Mouse (Mus musculus): ENCODE measurements at regions not wholly inside any gene's neighbourhood (a gene's known extent, or its start where the extent isn't known, plus 50 kb on each side); places are given as distances from the start of the nearest gene placed in this dataset.

GRCm38 (mm10) chr4:64945547-64945946, 178.4 kb upstream of the Pappa start:
- Histone ChIP-seq H3K4me2 (ENCODE audit: low read depth) (no peak overlapping the region), H3K4me1 (ENCODE audit: control insufficient read depth, insufficient read depth, low read length) (no peaks in the 10 kb centered on the region), H3K27me3 (ENCODE audit: control insufficient read depth, insufficient read depth, low read length) (no peaks in the 10 kb centered on the region), H3K36me3 (ENCODE audit: control insufficient read depth, insufficient read depth, low read length) (no peaks in the 10 kb centered on the region), H3K9ac (ENCODE audit: low read length) (no peak overlapping the region), H3K27ac (ENCODE audit: low read depth, low read length) (no peak overlapping the region), H3K9me3 (ENCODE audit: control insufficient read depth, low read length) (no peaks in the 10 kb centered on the region), H3K4me3 (ENCODE audit: low read depth, low read length) (no peak overlapping the region)
- DNase-seq (ENCODE audit: low spot score) (no peak), ATAC-seq (ENCODE audit: insufficient read depth, low FRiP score, low TSS enrichment) (no peak)

DNA sequence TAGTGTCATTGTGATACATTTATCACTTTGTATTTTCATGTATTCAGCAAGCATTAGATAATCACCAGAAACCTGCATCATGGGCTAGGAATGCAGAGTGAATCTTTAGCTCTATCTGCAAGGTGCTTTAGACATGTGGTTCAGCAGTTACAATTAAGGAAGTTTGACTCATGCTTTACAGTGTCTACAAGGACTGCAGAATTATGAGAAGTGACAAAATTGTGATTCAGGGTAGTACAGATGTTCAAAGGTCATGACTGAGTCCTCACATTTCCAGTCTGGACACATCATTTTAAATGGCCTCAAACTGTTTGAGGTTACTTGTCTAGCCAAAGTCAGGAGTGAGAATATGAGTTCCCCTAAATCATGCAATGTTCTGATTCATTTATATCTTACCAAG, 171.3 kb upstream of the Pappa start:
- H3K4me2 ChIP-seq (ENCODE audit: low read depth), result no peak overlapping the region
- H3K9ac ChIP-seq (ENCODE audit: low read length), result no peak overlapping the region
- no peaks in the 10 kb centered on the region for H3K27me3 ChIP-seq (ENCODE audit: control insufficient read depth, insufficient read depth, low read length)
- H3K9me3 ChIP-seq (ENCODE audit: control insufficient read depth, low read length), result no peaks in the 10 kb centered on the region
- no peaks in the 10 kb centered on the region for H3K36me3 ChIP-seq (ENCODE audit: control insufficient read depth, insufficient read depth, low read length)
- ATAC-seq (ENCODE audit: insufficient read depth, low FRiP score, low TSS enrichment) (no peak), DNase-seq (ENCODE audit: low spot score) (no peak)
- H3K4me3 ChIP-seq (ENCODE audit: low read depth, low read length), result no peak overlapping the region
- H3K27ac ChIP-seq (ENCODE audit: low read depth, low read length), result no peak overlapping the region
- H3K4me1 ChIP-seq (ENCODE audit: control insufficient read depth, insufficient read depth, low read length), result no peaks in the 10 kb centered on the region

DNA sequence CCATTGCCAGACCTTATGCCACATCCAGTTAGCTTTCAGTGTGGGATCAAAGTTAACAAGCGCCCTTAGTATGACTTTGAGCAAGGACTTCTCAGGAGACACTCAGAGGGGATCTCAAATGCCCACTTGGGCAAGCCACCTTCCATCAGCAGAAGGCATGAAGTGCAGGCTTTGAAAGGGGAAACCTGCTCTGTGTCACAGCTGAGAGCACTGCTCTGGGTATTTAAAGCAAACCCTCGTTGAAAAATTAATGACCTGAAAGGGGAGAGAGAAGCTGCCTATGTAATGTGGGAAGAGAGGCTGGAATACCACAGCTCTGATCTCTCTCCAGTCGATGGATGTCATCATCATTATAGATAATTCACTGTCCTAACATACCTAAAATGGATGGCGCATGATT, 165.1 kb upstream of the Pappa start:
- Histone ChIP-seq H3K9me3 (ENCODE audit: control insufficient read depth, low read length) (no peaks in the 10 kb centered on the region), H3K36me3 (ENCODE audit: control insufficient read depth, insufficient read depth, low read length) (no peaks in the 10 kb centered on the region), H3K27me3 (ENCODE audit: control insufficient read depth, insufficient read depth, low read length) (no peaks in the 10 kb centered on the region), H3K4me2 (ENCODE audit: low read depth) (no peak overlapping the region), H3K27ac (ENCODE audit: low read depth, low read length) (no peak overlapping the region), H3K9ac (ENCODE audit: low read length) (no peak overlapping the region), H3K4me1 (ENCODE audit: control insufficient read depth, insufficient read depth, low read length) (no peaks in the 10 kb centered on the region), H3K4me3 (ENCODE audit: low read depth, low read length) (no peak overlapping the region)
- ATAC-seq (ENCODE audit: insufficient read depth, low FRiP score, low TSS enrichment) (no peak), DNase-seq (ENCODE audit: low spot score) (no peak)
- 78% methylated on average over 4 of the region's 4 CpGs for WGBS

- 79% methylated on average over 4 of the region's 4 CpGs for WGBS
These were observed 162.2 kb upstream of the Pappa start for GRCm38 (mm10) chr4:64961796-64962195.

More at GRCm38 (mm10) chr4:64961796-64962195, 162.2 kb upstream of the Pappa start:
- ATAC-seq (ENCODE audit: insufficient read depth, low FRiP score, low TSS enrichment) (no peak), DNase-seq (ENCODE audit: low spot score) (no peak)
- Histone ChIP-seq H3K4me3 (ENCODE audit: low read depth, low read length) (no peak overlapping the region), H3K27ac (ENCODE audit: low read depth, low read length) (no peak overlapping the region), H3K27me3 (ENCODE audit: control insufficient read depth, insufficient read depth, low read length) (no peaks in the 10 kb centered on the region), H3K36me3 (ENCODE audit: control insufficient read depth, insufficient read depth, low read length) (no peaks in the 10 kb centered on the region), H3K4me2 (ENCODE audit: low read depth) (no peak overlapping the region), H3K9me3 (ENCODE audit: control insufficient read depth, low read length) (no peaks in the 10 kb centered on the region), H3K9ac (ENCODE audit: low read length) (no peak overlapping the region), H3K4me1 (ENCODE audit: control insufficient read depth, insufficient read depth, low read length) (no peaks in the 10 kb centered on the region)

Data from neural tube, embryonic 11.5 days (tissue).